Mouse (Mus musculus) layer of hippocampus, adult 11-12 months (tissue): ENCODE measurements at regions not wholly inside any gene's neighbourhood (a gene's known extent, or its start where the extent isn't known, plus 50 kb on each side); places are given as distances from the start of the nearest gene placed in this dataset.
A peak's percentile ranks its signal among the peaks of the same experiment; 100 is the strongest.

Experiments
- DNase-seq: peaks from one replicate; pipeline ENCODE4 v3.0.0; 2022; ENCODE audit warnings: low spot score

- DNase-seq = no peak
Measured at GRCm38 (mm10) chr17:54065187-54065795, 74.8 kb upstream of the Sult1c1 start.

- peak; percentile 37 for DNase-seq
Measured at GRCm38 (mm10) chr17:54061280-54061679, 70.8 kb upstream of the Sult1c1 start.
